Mouse (Mus musculus) mature B cell (primary cell): ENCODE results near the gene Relt.

Experiments used
- in situ Hi-C: fragments of 300-500 bp; cut with MboI; formaldehyde crosslinking; loops from 2 replicates; pipeline ENCODE4 v1.14.3; 2019

The Relt gene

GRCm38 (mm10) chr7:100862828-100863638, at the start of gene Relt:
Gene Relt, minus strand, starts transcription at chr7:100863446.
- in situ Hi-C loops: no loop called here

GRCm38 (mm10) chr7:100911791-100912190, 48.5 kb upstream of the Relt start:
- in situ Hi-C loops: no loop called here

- in situ Hi-C loops: no loop called here
Measured at GRCm38 (mm10) chr7:100911246-100911770, 48.1 kb upstream of the Relt start.

GRCm38 (mm10) chr7:100908567-100908966, 45.3 kb upstream of the Relt start:
- in situ Hi-C loops: no loop called here

GRCm38 (mm10) chr7:100908061-100908460, 44.8 kb upstream of the Relt start:
- in situ Hi-C loops: no loop called here

- in situ Hi-C loops: no loop called here
Measured at GRCm38 (mm10) chr7:100907231-100907630, 44.0 kb upstream of the Relt start.

- in situ Hi-C loops: no loop called here
Measured at GRCm38 (mm10) chr7:100906029-100906789, 43.0 kb upstream of the Relt start.

GRCm38 (mm10) chr7:100905037-100905436, 41.8 kb upstream of the Relt start:
- in situ Hi-C loops: no loop called here

GRCm38 (mm10) chr7:100904612-100905011, 41.4 kb upstream of the Relt start:
- in situ Hi-C loops: no loop called here

- in situ Hi-C loops: no loop called here
Measured at GRCm38 (mm10) chr7:100902451-100903137, 39.3 kb upstream of the Relt start.

- in situ Hi-C loops: no loop called here
Measured at GRCm38 (mm10) chr7:100897828-100898227, 34.6 kb upstream of the Relt start.

GRCm38 (mm10) chr7:100894833-100895226, 31.6 kb upstream of the Relt start:
- in situ Hi-C loops: no loop called here

GRCm38 (mm10) chr7:100894057-100894832, 31.0 kb upstream of the Relt start:
- in situ Hi-C loops: no loop called here

GRCm38 (mm10) chr7:100893249-100894056, 30.2 kb upstream of the Relt start:
- in situ Hi-C loops: no loop called here

GRCm38 (mm10) chr7:100886535-100886934, 23.3 kb upstream of the Relt start:
- in situ Hi-C loops: no loop called here

- in situ Hi-C loops: no loop called here
Measured at GRCm38 (mm10) chr7:100884460-100884859, 21.2 kb upstream of the Relt start.

- in situ Hi-C loops: no loop called here
Measured at GRCm38 (mm10) chr7:100881950-100882349, 18.7 kb upstream of the Relt start.

GRCm38 (mm10) chr7:100881531-100881930, 18.3 kb upstream of the Relt start:
- in situ Hi-C loops: no loop called here

GRCm38 (mm10) chr7:100879595-100879994, 16.3 kb upstream of the Relt start:
- in situ Hi-C loops: no loop called here

- in situ Hi-C loops: no loop called here
Measured at GRCm38 (mm10) chr7:100876771-100877170, 13.5 kb upstream of the Relt start.

GRCm38 (mm10) chr7:100876293-100876692, 13.0 kb upstream of the Relt start:
- in situ Hi-C loops: no loop called here
